Mouse (Mus musculus) megakaryocyte progenitor cell, adult 5-6 weeks (primary cell): ENCODE results near the gene Haus6. TPM values are rescaled to one million over a fixed set of nuclear protein-coding genes. Genes with fewer than 3 reads are reported as not detected.
"Not testable (repeated sequence)": the region's sequence is repeated elsewhere in the genome, so short reads cannot be mapped to it uniquely, and the experiment has no call there.

ENCODE experiments used
- ATAC-seq: replicated peaks from 2 replicates; pipeline ENCODE4 v1.8.0; 2016; ENCODE audit warnings: mild to moderate bottlenecking, moderate TSS enrichment, inconsistent platforms; ENCODE audit not compliant: poor library complexity
- total RNA-seq, 2 experiments: library from RNA; stranded (forward) in 1 of 2; stranded (reverse) in 1 of 2; fragments of 157-497, 149-512 nt in 1 of 2; fragments of 200-1000 nt in 1 of 2; gene quantifications; 2 replicates each; pipeline versions ENCODE4 v1.2.3 to v1.2.4; 2015 to 2017

Gene Haus6
- total RNA-seq (2015) (22.6 and 26.3 TPM in 2 replicates), total RNA-seq (2017) (28.4 and 35.1 TPM in 2 replicates)

DNA sequence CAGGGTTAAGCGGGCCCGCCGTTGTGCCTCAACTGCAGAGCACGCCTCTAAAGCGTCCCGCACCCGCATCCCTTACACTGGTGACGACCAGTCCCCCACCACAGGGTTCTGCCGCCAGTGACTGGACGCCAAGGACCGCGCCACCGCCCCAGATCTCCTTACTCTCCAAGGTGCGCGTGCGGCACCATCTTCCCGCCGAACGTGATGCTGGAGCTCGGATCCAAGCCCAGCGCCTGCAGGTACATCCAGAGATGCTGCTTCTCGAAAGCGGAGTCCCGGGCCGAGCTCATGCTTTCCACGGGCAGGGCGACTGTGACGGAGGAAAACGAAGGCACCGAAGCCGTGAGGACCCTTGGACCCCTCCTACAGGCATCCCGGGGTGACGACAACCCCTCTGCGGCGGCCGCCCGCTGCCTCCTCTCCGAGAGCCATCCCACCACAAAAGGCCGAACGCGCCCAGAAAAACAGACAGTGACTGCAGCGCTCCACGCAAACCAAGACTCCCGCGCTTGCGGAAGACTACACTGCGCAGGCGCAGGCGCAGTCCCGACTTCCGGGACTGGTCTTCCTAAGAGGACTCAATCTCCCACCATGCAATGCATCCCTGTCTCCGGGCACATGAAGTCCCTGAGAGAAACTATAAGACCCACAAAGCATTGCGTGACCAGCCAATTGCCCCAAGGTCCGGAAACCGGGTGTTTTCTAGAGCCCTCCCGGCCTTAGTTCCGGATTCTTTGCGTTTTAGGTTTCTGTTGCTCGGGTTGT, at the start of gene Haus6:
TSS of gene Haus6 (minus strand) at position 532 of the 765 bp plus-strand sequence.
- ATAC-seq = peak; percentile 99

DNA sequence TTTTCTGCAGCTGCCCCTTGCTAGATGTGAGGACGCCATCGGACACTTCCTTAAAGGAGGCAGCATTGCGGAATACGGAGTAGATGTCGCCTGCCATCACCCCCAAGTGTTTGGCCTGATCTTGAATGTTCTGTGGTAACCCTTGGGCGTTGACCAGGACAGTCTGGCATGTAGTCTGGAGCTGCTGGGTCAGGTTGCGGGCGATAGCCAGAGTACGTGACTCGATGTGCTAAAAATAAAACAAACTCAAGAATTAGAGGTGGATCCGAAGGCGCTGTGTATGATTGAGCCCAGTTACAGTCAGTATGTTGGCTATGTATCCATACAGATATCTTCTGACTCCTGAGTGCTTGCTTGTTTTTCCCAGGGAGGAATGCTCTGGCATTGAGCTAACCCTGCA, 45.3 kb upstream of the Haus6 start:
- no peak for ATAC-seq

DNA sequence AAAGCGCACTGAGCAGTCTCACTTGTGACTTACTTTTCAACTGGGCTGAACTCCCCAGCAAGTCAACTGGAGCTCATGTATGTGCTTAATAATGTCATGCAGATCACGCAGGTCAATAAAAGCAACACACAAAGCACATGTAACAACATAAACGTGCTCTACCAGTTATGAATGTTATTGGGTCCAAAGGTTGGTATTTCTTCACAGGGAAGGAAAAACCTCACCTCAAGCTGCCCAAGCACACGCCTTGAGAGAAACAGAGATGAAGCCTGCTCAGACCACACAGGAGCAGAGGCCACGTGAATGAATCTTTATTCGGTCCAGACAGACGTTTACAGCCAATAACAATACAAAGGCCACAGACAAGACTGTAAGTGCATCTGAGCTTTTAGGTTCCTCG, 44.6 kb upstream of the Haus6 start:
- ATAC-seq = not testable (repeated sequence)

DNA sequence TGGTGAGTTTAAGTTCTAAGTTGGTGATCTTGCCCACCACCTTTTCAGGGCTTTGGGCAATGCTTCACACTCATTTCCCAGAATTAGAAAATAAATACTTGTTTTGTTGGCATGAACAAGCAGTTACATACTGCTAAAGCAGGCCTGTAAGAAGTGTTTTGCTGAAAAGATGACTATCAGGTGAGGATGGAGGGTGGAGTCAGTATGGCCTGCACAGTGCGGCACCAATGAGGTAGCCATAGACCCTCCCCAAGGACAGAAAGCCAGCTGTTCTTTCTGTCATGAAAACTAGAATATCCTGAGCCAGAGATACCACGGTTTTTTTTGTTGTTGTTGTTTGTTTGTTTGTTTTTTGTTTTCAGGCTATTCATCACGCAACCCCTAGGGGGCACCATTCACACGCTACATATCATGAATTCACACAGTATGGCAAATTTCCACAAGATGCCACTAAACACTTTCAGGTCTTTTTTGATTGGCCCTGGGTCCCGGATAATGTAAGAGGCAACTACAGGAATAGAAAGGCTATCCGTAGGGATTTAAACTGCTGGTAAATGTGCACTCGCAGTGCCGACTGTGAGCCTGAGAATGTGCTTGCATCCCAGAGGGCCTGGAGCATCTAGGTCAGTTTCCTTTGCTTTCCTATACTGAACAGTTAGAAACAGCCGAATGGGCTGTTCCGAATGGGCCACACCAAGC, 40.0 kb upstream of the Haus6 start:
- peak; percentile 54; the same call in 1 of the 2 replicates for ATAC-seq

DNA sequence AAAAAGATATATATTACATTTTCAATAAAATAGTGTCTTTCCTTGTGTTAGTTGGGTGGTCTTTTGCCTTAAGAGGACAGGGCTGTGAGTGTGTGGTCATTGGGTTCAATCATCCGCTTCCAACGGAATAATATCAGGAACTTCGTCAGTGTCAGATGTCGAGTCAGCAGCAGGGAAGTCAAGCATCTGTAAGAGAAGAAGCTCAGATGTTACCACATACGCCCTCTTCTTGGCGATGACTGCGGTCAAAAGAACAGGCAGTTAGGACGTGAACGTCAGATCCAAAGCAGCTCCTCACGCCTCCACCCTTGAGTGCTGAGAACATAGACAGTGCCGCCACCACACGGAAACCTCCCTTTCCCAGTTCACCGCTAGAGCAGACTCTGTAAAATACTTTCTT, 36.5 kb upstream of the Haus6 start:
- not testable (repeated sequence) for ATAC-seq

DNA sequence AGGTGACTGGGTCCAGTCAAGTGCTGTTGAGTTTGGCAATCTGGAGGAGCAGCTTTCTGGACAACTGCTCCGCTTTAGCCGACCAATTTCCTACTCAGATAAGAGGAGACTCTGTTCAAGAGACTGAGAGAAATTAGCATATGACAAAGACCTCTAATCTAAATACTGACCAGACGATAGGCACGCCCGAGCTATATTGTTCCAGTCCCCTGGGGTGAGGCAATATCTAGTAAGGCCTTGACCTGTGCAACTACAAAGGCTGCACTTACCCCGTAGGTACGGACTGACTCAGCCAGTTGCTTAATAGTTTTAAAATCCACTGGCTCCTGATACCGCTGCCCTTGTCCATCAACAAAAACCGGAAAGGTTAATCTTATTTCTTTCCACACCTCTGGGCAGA, 25.7 kb upstream of the Haus6 start:
- not testable (repeated sequence) for ATAC-seq

DNA sequence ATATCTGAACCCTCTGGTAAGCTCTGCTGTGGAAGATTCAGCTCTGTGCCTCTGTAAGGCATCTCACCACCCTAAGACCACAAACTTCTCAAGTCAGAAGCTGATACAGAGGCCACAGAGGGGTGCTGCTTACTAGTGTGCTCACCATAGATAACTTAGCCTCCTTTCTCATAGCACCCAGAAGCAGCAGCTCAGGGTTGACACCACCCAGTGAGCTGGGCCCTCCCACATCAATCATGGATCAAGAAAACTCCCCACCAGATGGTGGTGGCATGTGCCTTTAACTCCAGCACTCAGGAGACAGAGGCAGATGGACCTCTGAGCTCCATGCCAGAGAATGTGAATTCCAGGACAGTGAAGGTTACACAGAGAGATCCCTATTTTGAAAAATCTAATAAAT, 23.0 kb upstream of the Haus6 start:
- peak; percentile 86 for ATAC-seq

DNA sequence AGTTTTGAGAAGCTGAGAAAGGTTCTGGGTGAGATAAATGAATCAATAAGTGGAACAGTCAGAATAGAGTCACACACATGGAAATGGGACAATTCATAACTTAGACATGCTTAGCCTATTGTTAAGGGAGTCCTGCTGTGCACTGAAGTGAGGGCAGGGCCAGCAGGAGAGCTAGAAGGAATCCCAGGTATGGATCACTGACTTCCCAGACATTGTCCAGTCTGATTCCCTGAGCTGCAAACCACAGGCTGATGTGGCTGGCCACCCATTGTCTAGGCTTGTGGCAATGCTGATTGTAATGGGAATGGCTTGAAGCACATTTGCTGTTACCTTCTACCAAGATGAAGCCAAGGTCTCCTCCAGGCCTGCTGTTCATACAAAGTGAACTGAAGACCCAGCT, 22.5 kb upstream of the Haus6 start:
- not testable (repeated sequence) for ATAC-seq

DNA sequence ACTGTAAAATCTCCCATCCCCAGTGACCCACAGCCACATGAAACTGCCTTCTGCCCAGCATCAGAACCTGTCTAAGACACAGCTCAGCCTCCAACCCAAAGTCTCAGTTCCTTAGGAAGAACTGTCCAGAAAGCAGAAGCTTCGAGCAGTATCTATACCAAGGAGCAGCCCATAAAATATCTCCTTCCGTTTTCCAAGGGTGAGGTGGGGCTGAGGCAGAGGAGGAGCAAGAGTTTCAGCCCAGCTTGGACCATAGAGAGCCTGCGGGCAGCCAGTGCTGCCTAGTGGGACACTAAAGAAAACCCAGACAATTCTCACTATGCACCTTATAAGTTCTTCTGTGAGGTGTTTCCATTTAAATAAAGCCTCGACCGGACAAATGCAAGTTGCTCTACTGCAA, 20.7 kb upstream of the Haus6 start:
- ATAC-seq = peak; percentile 85

DNA sequence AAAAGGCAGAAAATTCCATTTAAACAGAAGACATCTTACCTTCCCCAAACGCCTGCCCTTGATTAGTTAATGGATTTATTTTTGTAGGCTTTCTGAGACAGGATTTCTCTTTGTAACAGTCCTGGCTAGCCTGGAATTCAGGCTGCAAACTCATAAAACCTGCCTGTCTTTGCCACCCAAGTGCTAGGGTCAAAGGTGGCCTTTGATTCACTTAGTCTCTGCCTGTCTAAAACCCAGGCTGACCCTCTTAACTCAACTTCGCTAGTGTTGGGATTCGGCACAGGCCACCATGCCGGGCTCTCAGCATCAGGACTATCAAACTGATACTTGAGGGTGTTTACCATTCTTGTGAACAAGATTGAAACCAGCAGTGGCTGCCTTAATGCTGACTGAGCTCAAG, 20.0 kb upstream of the Haus6 start:
- ATAC-seq = no peak

DNA sequence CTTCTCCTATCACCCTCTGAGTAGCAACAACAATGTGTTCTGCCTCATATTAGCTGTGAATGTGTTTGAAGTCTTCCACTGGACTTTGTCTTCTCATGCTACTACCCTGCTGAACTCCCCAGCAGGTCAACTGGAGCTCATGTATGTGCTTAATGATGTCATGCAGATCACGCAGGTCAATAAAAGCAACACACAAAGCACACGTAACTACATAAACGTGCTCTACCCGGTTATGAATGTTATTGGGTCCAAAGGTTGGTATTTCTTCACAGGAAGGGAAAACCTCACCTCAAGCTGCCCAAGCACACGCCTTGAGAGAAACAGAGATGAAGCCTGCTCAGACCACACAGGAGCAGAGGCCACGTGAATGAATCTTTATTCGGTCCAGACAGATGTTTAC, 14.6 kb upstream of the Haus6 start:
- not testable (repeated sequence) for ATAC-seq

DNA sequence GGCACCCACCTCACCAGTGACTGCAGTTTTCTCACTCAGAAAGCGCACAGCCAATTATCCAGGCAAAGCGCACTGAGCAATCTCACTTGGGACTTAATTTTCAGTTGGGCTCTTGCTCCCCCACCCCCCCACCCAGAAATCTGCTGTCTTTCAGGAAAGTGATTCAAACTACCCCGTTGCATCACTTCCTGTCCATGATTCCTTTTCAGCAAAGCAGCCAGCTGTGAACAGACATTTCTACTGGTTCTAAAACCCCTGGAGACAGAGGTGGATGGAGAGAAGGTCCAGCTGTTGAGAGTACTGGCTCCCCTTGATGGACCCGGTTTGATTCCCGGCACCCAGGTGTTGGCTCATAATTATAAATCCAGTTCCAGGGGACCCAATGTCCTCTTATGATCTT, 13.6 kb upstream of the Haus6 start:
- peak; percentile 58 for ATAC-seq

DNA sequence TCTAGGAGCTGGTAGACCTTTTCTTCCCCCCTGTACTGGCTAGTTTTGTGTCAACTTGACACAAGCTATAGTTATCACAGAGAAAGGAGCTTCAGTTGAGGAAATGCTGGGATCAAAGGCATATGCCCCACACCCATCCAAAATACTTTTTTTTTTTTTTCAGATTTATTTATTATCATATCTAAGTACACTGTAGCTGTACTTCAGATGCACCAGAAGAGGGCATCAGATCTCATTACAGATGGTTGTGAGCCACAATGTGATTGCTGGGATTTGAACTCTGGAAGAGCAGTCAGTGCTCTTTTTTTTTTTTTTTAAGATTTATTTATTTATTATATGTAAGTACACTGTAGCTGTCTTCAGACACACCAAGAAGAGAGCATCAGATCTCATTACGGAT, 10.7 kb upstream of the Haus6 start:
- ATAC-seq = not testable (repeated sequence)

DNA sequence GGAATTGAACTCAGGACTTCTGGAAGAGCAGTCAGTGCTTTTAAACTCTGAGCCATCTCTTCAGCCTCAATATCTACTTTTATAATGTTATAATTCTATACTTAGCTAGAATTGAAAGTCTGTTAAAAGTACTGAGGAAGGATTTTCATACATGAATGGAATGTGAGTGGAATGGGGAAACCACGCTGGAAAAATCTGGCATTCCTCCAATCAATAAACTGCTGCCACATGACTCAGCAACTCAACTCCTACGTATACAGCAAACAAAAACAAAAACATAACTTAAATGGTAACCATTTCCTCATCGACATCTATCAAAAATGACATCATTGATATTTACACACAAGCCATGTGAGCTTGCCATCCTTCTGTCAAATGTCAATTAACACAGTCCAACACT, 10.3 kb upstream of the Haus6 start:
- ATAC-seq = no peak

DNA sequence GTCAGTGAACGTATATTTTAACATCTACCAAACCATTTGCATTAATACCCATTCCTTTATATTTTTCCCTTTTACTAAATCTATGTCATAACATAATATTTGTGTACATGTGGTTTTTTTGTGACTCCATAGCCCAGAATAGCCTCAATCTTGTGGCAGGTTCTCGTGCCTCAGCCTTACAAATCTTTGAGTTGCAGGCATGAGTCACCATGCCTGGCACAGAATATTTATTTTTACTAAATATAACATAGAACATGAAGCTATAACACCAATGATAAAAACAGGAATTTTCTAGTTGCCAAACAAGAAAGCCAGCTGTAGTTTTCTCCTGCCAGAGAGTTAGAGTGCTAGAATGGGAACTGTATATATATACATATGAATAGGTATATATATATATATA, 8.7 kb upstream of the Haus6 start:
- ATAC-seq = no peak

DNA sequence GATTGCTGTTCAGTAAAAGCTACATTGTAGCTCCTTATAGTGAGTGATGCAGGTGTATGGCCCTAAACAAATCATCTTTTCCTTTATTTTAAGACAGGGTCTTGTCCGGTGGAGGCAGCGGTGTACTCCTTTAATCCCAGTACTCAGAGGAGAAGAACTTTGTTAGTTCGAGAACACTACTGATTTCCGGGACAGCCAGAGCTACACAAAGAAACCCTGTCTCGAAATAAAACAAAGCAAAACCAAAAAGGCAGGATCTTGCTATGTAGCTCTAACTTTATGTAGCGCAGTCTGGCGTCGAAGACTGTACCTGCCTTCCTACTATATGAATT, 400 bp upstream of the Haus6 start:
- no peak for ATAC-seq

DNA sequence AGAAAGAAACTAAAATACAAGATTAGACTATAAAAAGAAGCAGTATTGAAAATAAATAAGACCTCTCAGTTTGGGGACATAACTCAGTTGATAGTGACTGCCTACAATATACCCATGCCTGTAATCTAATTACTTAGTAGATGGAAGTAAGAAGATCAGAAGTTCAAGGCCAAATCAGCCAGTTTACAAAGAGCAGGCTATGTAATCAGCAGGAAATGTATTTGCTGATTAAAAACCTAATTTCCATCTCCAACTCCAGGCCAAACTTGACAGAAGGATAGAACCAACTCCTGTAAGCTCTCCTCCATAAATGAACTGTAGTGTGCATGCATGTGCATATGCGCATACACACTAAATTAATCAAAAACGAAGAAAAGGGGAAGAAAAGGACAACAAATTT, 20.6 kb downstream of the Haus6 start:
- no peak for ATAC-seq

DNA sequence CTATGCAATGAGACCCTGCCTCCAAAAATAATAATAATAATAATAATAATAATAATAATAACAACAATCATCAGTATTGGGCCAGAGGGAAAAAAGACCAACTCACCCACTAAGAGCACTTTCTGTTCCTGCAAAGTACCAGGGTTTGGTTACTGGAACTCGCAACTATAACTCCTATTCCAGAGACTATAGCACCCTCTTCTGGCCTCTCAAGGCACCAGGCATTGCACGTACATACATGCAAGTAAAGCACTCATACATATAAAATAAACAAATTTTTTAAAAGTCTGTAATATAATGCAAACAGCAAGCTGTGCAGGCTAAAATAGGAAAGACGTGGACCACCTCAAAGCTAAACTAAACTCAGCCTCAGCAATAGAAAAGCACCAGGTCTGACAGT, 23.6 kb downstream of the Haus6 start:
- ATAC-seq = peak; percentile 79

DNA sequence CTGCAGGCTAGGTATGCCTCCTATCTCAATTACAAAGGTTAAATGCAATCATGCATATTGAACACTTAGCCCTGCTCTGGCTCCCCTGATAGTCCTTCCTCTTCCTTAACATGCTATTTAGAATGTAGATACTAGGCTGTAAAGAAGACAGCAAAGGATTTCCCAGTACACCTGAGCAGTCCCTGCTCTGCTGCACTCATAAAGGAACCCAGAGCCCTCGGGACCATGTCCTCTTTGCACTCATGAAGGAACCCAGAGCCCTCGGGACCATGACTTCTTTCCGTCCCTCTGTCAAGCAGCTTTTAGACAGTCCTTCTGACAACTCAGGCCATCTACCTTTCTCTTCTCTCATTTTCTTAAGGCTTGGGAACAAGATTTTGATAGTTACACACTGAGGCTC, 31.3 kb downstream of the Haus6 start:
- no peak for ATAC-seq

DNA sequence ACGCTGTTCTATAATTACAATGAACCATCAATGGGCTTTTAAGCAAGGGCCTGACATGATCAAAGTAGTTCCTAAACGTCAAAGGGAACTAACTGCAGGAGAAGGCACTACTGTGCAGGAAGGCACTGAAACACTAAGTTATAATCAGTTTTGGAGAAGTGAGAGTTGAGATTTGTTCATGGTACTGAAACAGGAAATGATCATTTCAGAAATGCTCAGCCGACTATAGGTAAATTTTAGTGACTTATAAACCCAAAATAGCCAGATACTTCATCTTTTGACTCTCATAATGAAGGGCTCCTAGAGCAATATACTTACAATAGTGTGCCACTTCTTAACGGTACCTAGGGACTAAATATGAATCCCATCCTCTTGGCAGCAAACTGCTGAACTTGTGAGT, 31.8 kb downstream of the Haus6 start:
- peak; percentile 32 for ATAC-seq

DNA sequence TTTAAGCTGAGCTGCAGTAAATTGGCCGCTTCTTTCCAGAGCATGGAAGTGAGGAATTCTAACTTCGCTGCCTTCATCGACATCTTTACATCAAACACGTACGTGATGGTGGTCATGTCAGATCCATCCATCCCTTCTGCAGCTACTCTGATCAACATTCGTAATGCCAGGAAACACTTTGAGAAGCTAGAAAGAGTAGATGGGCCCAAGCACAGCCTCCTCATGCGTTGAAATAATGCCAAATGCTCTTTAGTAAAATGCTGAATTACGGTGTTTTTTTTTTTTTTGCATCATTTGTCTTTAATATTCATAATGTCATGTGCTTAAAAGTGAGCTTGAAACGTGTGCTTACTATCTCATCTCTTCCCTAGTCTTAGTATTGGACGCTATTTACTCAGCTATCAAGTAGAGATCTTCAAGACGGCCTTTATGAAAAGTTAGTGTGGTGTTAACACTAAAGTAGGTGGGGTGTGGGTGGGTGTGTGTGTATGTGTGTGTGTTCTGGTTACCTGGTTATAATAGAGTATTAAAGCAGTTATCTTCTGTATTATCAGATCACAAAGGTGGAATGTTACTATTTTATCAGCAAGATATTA, 35.1 kb downstream of the Haus6 start:
- no peak for ATAC-seq

DNA sequence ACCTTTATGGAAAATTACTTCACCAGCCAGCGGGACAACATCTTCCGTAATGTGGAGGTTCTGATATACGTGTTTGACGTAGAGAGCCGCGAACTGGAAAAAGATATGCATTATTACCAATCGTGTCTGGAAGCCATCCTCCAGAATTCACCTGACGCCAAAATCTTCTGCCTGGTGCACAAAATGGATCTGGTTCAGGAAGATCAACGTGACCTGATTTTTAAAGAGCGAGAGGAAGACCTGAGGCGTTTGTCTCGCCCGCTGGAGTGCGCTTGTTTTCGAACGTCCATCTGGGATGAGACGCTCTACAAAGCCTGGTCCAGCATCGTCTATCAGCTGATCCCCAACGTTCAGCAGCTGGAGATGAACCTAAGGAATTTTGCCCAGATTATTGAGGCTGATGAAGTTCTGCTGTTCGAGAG, 35.7 kb downstream of the Haus6 start:
- ATAC-seq = peak; percentile 5; the same call in 1 of the 2 replicates
